Mouse (Mus musculus) spleen, postnatal 10 days (tissue): ENCODE measurements at regions not wholly inside any gene's neighbourhood (a gene's known extent, or its start where the extent isn't known, plus 50 kb on each side); places are given as distances from the start of the nearest gene placed in this dataset.

Source experiments
- DNase-seq, 2 experiments: peaks; one replicate each; pipeline ENCODE4 v3.0.0; 2021 to 2022; ENCODE audit warnings: low spot score in 2 of 2

DNA sequence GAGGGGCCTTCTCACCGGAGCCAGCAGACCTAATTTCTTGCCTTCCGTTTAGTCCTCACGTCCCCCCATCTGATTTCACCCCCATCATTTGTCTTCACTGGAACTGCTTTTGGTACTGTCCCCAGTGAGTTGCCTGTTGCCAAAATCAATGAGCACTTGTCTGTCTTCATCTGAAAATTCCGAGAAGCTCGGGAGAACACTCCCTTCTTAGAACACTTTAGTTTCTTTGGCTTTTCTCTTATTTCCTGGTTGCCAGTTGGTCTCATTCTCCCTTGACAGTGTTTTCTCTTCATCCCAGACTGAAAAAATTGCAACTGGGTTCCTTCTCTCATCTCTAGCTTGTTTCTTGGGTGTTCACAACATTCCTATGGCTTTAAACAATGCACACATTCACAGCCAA is 305.2 kb upstream of the Gm9747 start:
- DNase-seq = no peak

DNA sequence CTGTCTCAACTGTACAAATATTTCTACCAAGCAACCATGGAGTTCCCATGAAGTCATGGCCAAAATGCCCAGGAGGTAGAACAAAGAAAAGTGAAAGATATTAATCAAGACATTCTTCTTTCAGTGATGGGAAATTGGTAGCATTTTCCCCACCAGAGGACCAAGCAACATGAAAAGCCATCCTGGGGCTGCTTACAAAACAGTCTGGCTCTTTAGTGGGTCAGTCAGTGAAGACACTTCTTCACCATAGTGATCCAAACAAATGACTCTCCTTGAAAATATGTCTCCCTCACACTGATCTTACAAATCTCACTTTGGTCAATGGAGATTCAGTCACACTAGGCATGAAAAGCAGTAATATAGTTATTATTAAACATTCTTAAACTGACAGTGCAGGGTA is 299.8 kb upstream of the Gm9747 start:
- no peak for DNase-seq

GRCm38 (mm10) chr1:81945236-81945635 is 287.7 kb upstream of the Gm9747 start:
- DNase-seq = no peak

DNA sequence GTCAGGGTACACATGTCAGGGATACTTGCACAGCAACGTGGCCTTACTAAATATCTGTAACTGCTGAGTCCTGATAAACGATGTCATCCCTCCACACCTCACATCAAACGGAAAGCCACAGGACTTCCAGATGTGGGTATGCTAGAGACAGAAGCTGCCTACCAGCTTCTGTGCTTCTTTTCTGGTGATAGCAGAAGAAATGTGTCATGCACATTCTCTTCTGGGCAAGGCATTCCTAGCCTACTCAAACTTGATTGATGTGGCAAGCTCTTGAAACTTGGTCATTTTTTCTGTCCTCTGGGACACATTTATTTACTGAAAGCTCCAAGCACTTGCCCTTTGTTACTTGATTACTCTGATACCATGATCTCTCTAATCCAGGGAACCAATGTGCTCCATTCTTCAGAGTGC is 282.8 kb upstream of the Gm9747 start:
- DNase-seq = no peak

GRCm38 (mm10) chr1:81950853-81951252 is 282.1 kb upstream of the Gm9747 start:
- no peak for DNase-seq

DNA sequence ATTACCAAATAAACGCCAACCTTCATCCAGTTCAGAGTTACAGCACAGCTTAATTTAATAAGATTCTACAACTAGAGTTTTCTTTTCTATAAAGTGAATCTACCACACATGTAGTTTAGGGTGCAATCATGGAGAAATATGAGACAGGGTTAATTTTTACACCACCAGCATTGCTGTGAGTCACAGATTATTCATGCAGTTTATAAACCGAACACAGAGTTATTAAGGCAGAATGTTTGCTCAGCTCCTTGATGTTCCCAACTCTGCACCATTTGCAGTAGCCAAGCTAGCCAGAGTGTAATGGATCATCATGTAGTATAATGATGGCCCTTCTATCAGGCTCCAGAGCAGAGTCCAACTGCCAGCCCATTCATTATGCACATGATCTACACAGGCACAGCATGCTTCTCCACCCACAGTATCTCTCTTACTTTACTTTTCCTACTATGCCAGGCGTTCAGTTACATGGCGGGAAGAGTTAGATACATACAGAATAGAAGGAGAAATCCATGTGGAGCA is 281.4 kb upstream of the Gm9747 start:
- no peak for DNase-seq

DNA sequence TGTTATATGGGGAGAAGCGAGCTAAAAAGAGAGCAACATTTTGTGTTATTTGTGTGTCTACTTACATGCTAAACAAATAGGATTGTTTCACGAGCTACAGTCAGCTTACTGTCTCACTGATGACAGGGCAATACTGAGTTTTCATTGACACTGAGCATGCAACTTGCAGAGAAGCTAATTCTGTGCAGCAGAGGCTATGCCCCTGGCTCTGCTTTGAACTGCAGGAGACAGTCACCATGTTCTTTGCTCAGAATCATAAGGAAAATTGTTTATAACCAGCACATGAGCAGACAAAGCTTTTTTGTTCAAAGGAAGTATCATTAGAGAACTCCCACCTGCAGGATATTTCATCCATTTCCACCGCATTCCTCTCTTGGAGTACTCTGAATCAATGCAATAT is 280.8 kb upstream of the Gm9747 start:
- DNase-seq = no peak

GRCm38 (mm10) chr1:81954507-81954906 is 278.4 kb upstream of the Gm9747 start:
- no peak for DNase-seq

- no peak for DNase-seq
Measured at GRCm38 (mm10) chr1:81967062-81967461, 265.9 kb upstream of the Gm9747 start.

- no peak for DNase-seq
Measured at GRCm38 (mm10) chr1:81967746-81968295, 265.1 kb upstream of the Gm9747 start.

GRCm38 (mm10) chr1:81972575-81972974 is 260.3 kb upstream of the Gm9747 start:
- DNase-seq = no peak

DNA sequence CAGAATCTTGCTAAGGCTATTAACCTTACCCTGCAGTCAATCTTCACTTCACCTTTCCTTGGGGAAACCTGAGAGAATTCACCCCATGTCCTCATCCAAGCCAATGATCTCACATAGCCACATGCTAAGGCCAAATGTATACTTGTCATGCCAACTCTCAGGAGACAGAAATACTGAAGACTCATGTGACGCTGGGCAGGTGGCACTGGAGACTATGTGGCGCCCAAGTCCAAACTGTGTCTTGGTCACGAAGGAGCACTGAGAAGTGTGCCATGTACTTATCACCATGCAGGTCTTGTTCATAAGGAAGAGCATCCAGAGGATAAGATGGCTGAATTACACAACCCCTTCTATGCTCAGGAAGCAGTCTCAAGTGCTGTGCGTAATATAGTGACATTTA is 259.4 kb upstream of the Gm9747 start:
- DNase-seq = no peak

DNA sequence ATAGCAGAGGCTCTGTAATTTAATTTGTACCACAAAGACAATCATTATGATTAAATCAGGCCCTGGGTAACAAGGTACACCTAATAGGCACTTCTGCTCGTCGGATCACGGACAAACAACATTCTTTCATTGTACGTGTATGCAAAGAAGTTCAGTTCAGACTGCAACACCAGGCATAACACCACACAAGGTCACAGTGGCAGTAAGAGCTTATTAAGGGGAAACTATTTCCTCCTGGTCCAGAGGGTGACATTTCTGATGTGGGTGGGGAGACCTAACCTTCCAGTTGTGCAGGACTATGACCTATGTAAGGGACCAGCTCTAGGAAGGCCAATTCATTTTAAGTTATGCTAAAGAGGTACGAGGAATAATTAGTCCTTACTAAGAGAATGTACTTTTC is 225.0 kb upstream of the Gm9747 start:
- DNase-seq = no peak

DNA sequence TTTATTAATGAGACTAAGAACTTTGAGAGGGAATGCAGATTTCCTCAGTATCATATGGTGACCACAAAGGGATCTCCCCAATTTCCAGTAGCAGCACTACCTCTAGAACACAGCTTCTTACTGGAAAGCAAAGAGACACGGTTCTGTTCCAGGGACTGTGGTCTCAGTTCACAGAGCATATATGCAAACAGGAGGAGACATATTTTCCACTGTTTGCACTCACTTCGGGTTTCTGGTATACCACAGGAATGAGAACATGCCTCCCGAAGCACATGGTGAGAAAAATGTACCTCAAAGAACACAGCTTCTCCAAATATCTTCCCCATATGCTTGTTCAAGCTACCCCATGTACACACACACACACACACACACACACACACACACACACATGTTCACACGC is 224.1 kb upstream of the Gm9747 start:
- DNase-seq = no peak

- DNase-seq = no peak
Measured at GRCm38 (mm10) chr1:82010995-82011394, 221.9 kb upstream of the Gm9747 start.

DNA sequence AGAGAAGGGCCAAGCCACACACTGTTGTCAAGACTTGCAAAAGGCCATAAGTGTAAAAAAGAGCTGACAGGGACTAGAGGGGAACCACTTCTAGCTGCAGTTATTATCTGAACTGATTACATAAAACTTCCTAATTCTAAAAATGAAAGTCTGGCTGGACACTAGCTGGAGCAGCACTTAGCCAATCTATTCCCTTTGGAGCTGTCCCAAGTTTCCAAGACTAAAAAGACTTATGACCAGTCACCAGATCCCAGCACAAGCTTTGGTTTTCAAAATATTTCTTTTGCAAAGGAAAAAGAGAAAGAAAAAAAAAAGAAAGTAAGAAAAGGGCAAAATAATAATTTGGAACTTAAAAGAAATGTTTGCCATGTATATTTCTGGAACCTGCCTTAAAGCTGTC is 217.6 kb upstream of the Gm9747 start:
- DNase-seq = no peak

DNA sequence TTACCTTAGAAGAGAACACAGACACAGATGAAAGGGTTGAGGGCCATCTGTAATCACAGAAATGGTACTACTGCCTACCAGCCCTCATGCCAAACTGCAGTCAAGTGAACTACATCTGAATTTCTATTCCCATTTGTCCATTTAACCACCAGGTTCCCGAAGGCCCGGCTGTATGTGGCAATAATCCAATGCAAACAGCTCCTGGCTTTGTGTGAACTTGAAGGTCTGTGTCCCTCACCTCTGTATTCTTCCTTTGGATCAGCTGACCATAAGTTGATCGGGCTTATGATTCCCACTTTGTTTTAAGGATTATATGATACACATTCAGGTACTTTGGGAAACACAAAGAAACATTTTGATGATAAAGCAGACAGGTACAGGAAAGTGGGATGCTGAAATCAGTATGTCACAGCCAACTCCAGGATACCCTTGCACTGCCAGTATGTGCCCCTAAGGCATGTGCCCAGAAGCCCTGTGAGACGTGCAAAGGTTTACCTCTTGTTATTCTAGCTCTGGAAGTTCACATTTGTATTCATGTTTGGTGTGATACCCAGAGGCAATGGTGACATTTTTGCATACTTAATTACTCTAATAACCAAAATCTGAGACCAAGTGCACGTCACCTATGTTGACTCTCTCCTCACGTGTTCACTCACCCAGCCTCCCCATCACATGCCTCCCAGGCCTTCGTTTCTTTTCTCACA is 214.1 kb upstream of the Gm9747 start:
- DNase-seq = no peak

- DNase-seq = no peak
Measured at GRCm38 (mm10) chr1:82027761-82028160, 205.2 kb upstream of the Gm9747 start.

GRCm38 (mm10) chr1:82031130-82031529 is 201.8 kb upstream of the Gm9747 start:
- DNase-seq = no peak

DNA sequence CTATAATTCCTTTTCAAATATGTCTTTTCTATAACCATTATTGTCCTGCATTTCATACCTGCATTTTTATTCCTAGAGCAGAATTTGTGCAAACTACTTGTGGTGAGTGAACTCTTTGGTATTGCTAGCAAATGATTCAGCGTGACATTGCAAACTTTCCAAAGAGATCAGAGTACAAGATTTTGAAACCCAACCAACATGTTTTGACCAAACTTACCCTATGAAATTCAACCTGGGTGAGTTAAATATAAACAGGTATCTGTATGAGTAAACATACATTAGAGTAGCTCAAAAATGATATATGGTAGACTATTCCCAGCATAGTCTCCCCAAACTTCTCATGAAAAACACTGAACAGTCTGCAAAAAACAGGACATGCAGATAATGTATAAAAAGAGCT is 200.5 kb upstream of the Gm9747 start:
- DNase-seq = no peak

DNA sequence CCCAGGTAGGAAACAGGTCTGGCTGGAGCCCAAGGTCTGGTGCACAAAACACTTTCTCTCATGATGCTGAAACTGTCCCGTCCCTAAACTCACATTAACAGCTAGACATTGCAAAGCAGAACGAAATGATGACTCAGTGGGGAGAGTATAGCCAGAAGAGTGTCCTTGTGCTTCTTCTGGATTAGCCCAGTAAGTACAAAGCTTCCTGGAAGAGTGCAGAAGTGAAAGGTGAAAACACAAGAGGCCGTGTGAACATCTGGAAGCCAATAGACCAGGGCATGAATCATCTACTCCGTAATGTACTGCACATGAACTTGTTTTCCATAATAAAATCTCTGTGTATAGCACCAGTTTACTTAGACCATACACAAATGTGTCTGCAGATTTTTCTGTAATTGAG is 194.7 kb upstream of the Gm9747 start:
- DNase-seq = no peak

- DNase-seq = no peak
Measured at GRCm38 (mm10) chr1:82038698-82039097, 194.2 kb upstream of the Gm9747 start.

DNA sequence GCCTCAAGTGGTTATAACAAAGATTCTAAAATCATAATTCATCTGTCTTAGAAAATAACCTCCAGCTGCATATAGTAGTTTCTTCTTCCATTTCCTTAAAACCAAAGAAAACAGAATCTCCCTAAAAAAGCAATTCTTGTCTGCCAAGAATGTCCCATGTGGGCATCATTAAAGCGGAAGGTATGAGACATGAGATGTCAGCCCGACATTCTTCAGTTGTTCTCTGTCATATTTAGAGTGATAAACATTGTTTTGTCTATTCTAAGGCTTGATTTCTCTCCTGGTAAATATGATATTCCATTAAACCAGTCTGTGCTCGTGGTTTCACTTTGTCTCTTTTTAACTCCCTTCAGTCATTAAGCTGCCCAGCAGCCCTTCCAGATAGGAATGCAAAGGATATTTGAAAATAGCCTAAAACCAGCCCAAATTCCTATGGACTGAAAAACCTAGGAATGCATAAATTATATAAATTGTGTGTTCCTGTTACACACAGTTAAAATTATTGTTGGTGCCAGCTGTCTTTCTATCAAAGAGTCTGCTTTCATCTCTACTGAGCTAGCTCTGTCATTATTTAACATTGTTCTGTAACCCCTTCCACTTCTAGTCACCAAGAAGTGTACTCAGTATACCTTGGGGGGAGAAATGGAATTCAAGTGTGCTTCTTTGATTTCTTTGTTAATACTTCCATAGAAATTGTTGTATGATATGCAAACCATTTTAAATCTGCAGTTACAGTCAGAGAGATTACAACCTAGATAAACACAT is 191.4 kb upstream of the Gm9747 start:
- no peak for DNase-seq
